Mouse (Mus musculus) embryonic facial prominence, embryonic 13.5 days (tissue): ENCODE results near the gene Tmem260. TPM values are rescaled to one million over a fixed set of nuclear protein-coding genes. Genes with fewer than 3 reads are reported as not detected.

Experiments used
- ATAC-seq: fragments of 200-750 bp; cut with Nextera tagmentation; 2 replicates; pipeline ENCODE4 v1.8.0; 2017; ENCODE audit warnings: low read depth; ENCODE audit not compliant: insufficient number of reproducible peaks, insufficient read depth, low FRiP score, low TSS enrichment
- H3K27ac ChIP-seq: fragments of 300-500 bp; sonication (generic); 2 replicates; pipeline ENCODE4 v1.5.1; 2015; ENCODE audit warnings: moderate library complexity, mild to moderate bottlenecking, inconsistent platforms
- H3K27me3 ChIP-seq: fragments of 300-500 bp; sonication (generic); 2 replicates; pipeline ENCODE4 v1.6.1; 2015; ENCODE audit warnings: mild to moderate bottlenecking, inconsistent platforms
- H3K36me3 ChIP-seq: fragments of 300-500 bp; sonication (generic); 2 replicates; pipeline ENCODE4 v1.6.1; 2015; ENCODE audit warnings: mild to moderate bottlenecking, inconsistent platforms
- H3K4me1 ChIP-seq: fragments of 300-500 bp; sonication (generic); 2 replicates; pipeline ENCODE4 v1.6.1; 2015; ENCODE audit warnings: inconsistent platforms
- H3K4me2 ChIP-seq: fragments of 300-500 bp; sonication (generic); 2 replicates; pipeline ENCODE4 v1.6.1; 2015; ENCODE audit warnings: moderate library complexity, mild to moderate bottlenecking, inconsistent platforms
- H3K4me3 ChIP-seq: fragments of 300-500 bp; sonication (generic); 2 replicates; pipeline ENCODE4 v1.5.1; 2015; ENCODE audit warnings: mild to moderate bottlenecking, inconsistent platforms
- H3K9ac ChIP-seq: fragments of 300-500 bp; sonication (generic); 2 replicates; pipeline ENCODE4 v1.6.1; 2015; ENCODE audit warnings: mild to moderate bottlenecking, inconsistent platforms
- H3K9me3 ChIP-seq: fragments of 300-500 bp; sonication (generic); 2 replicates; pipeline ENCODE4 v1.6.1; 2016; ENCODE audit warnings: inconsistent platforms
- WGBS: fragments of 180-500 bp; shearing (Covaris S2); methylation state at CpG from one replicate; pipeline ENCODE4 v1.1.7; 2015; ENCODE audit warnings: mixed read lengths; 5-methylcytosine and 5-hydroxymethylcytosine counted together
- polyA plus RNA-seq: library from polyadenylated mRNA; unstranded; fragments of >200 nt; fragmentation: Nextera tagmentation; extraction: Ambion mirVana; gene quantifications from 2 replicates; pipeline ENCODE4 v1.2.1, GENCODE M21; 2015

Gene Tmem260
- polyA plus RNA-seq, 1 experiment from 2014 or later = 24.1 TPM

DNA sequence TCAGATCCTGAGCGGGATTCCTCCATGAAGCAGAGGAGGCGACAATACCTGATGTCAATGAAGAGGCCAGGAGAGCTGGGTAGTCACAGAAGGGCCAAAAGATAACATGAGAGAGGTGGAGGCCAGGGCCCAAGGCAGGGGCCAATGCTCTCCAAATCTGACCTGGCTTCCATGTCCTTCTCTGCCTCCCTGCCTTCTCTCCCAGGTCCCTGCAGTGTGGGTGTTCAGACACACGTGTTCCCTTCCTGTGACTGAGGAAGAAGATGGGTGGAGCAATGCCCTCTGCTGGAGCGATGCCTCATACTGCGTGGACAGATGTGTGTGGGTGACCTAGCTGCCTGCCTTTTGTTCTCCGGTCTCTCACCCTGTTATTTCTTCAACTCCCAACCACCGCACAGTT, 113.8 kb downstream of the Tmem260 start:
- Histone ChIP-seq H3K36me3 (no peaks in the 10 kb centered on the region), H3K4me2 (no peak overlapping the region), H3K4me1 (no peaks in the 10 kb centered on the region), H3K27ac (no peak overlapping the region), H3K9ac (no peak overlapping the region), H3K9me3 (no peaks in the 10 kb centered on the region), H3K27me3 (no peaks in the 10 kb centered on the region), H3K4me3 (no peak overlapping the region)
- 77% methylated on average over 7 of the region's 7 CpGs for WGBS
- ATAC-seq = no peak

DNA sequence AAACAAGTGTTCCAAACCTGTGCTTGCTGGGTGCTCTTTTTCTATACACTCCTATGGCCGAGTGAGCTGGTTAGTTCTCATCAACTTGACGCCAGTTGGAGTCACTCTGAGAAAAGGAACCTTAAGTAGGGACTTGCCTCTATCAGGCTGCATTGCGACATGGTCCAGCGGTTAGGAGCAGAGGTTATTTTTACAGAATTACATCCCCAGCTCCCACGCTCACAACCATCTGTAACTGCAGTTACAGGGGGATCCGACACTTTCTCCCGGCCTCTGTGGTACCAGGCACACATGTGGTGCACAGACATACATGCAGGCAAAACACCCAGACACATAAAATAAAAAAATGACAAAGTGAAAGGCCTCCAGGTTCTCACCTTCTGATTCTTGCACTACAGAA, 120.7 kb downstream of the Tmem260 start:
- Histone ChIP-seq H3K27ac (no peak overlapping the region), H3K27me3 (no peaks in the 10 kb centered on the region; the same call in none of the 2 replicates), H3K9me3 (no peaks in the 10 kb centered on the region), H3K4me3 (no peak overlapping the region), H3K9ac (no peak overlapping the region), H3K4me1 (no peaks in the 10 kb centered on the region), H3K36me3 (no peaks in the 10 kb centered on the region), H3K4me2 (no peak overlapping the region)
- 60% methylated on average over 7 of the region's 7 CpGs for WGBS
- no peak for ATAC-seq

Other genes starting within 250 kb of the Tmem260 start
- 8.6 and 13.1 TPM in 2 replicates for gene Otx2, start 227.7 kb downstream of the Tmem260 start, polyA plus RNA-seq